Mouse (Mus musculus) spleen, postnatal 4 days (tissue): Measurements from ENCODE around the gene Gigyf1.

Source experiments
- DNase-seq, 2 experiments: peaks; one replicate each; pipeline ENCODE4 v3.0.0; 2022; ENCODE audit warnings: low spot score in 2 of 2

Gene Gigyf1

DNA sequence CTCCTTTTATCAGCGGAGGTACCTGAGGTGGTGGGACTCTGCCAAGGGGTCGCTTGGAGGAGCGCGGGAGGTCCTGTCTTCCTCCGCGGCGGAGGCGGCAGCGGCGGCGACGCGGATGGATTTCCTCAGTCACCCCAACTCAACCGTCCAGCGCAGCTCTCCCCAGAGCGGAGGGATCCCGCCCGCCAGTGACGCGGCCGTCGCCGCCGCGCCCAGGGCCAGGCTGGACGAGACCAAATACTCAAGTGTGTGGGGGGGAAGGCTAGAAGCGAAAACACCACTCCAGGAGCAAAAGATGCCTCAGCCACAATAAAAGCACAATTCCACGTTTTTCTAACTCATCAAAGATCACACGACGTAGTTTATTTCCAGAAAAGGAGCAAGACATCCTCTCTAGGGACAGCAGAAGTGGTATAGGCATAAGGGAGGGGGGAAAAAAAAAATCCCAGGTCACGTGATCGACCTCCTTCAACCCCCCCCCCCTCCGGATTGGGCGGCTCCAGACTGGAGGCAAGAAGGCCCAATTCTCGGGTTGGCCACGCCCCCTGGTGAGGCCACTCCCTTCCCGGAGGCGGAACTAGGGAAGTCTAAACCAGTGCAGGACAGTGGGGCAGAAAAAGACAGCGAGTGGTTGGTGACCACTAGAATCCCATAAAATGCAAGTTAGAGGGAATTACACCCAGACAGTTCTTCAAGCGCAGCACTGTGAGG is 14.9 kb downstream of the Gigyf1 start, which contains the start of the genes Epo and Gnb2:
TSS of gene Epo (minus strand) at position 126 of the 711 bp plus-strand sequence.
TSS of gene Gnb2 (minus strand) at position 394 of the 711 bp plus-strand sequence.
- peak; percentile 99 for DNase-seq

DNA sequence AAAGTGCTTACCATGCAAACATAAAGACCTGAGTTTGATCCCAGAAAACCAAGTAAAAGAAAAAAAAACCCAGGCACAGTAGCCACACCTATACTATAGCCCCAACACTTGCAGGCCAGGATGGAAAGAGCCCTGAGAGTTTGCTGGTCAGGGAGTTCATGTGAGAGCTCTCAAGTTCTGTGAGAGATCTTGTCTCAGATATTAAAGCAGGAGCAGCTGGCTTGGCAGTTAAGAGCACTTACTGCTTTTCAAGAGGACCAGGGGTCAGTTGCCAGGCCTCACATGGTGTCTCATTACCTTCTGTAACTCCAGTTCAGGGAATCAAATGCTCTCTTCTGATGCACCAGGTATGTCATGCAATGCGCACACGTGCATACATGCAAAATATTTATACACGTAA is 16.4 kb downstream of the Gigyf1 start:
- no peak for DNase-seq

DNA sequence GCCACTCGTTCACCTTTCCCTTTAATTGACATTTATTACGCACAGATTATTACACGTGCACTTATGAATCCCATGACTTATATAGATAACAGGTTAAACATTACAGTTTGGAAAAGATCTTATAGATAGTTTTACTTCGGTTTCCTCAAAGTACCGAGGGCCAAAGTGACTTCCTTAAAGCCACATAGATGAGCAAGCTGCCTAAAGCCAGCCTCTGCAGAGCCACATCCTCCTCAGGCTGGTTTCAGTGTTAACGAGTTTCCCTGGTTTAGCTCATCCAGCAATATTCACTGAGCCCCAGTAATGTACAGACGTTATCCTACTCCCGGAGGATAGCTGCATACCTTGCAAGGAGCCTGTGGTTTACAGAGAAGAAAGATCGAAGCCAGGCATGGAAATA is 17.0 kb downstream of the Gigyf1 start:
- no peak for DNase-seq

DNA sequence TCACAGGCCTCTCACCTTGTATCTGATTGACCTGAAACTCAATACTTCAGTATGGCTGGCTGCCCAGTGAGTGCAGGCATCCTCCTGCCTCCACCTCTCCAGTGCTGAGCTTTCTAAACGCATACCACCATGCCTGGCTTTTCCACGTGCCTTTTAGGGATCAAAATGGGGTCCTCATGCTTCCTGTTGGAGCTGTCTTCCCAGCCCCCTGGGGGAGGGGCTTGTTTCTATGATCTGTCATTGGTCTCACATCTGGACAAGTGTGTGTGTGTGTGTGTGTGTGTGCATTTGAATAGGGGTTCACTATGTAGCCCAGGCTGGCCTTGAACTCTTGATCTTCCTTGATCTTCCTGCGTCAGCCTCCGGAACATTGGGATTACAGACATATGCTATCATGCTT is 19.1 kb downstream of the Gigyf1 start:
- DNase-seq, result no peak

DNA sequence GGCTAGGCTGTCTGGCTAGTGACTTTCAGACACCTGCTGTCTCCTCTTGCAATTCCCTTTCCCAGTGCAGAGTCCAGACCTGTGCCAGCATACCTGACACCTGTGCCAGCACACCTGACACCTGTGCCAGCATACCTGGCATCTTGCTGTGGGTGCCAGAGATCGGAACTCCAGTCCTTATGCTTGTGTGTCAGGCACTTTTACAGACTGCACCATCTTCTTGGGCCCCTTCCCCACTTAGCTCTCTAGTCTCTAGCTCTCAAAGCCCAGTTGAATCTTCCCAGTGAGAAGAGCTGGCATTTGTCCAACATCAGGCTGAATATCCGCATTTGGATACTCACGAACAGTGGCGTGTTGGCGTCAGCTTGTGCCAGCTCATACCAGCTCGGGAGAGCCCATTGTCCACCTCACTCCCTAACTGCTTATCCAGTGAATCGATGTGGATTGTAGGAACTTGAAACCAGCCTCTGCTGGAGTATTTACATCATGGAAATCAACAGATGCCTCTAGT is 21.0 kb downstream of the Gigyf1 start:
- DNase-seq, result no peak

DNA sequence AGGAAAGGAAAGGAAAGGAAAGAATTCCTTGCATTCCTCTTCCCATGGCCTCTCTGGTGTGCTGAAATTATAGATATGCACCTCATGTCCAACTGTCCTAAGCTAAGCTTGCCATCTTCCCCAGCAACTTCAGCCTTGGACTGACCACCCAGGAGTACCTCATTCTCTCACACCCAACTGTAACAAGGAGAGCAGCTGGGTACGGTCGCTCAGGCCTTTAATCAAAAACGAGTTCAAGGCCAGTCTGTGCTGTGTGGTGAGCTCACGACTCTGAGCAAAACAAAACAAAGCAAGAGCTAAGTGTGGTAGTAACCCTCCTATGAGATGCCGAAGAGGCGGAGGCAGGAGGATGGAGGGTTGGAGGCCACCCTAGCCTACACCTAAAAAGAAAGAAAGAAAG is 22.6 kb downstream of the Gigyf1 start:
- DNase-seq, result no peak

DNA sequence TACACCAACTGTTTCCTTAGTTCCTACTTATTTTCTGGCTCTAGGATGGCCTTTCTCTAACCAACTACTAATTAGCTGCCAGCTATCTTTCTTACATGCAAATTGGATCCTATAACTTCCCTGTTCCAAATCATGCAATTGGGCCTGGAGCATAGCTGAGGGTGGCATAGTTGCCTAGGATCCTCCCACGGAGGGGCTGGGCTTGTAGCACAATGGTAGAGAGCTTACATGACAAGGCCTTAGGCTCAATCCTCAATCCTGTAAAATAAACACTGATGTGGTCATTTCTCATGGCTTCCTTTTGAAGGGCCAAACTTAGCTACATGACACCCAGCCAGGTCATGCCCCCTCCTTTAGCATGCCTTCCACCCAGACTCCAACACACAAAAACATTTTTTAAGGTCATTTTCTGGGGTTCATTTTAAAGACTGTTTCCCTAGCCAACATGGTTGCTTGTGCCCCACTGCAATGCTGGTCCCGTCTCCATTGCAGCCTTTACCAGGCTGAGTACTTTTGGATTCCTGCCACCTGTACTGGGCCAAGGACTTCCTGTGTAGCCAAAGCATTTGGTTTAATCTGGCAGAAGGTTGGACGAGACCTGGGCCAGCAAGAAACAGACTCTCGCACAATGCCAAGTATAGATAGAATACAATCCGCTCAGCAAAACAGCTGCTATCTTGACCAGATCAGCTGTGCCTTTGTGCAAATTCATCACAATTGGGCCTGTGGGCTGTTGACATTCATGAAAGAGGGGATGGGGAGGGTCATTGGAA is 23.6 kb downstream of the Gigyf1 start:
- DNase-seq, result no peak

DNA sequence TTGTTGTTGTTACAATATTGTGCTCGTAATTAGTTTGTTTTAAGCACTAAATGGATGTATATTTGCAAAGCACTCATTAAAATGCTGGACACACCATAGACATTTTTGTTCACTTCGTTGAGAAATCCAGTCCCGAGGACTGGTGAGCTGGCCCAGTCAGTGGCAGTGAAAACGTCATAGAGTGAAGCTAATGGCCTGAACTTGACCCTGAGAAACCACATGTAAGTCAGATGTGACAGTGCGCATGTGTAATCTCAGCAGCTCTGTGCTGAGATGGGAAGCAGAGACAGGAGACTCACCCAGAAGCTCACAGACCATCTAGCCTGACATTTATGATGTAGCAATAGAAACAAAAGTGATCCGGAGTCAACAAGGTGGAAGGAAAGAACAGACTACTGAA is 26.6 kb downstream of the Gigyf1 start:
- DNase-seq, result no peak

DNA sequence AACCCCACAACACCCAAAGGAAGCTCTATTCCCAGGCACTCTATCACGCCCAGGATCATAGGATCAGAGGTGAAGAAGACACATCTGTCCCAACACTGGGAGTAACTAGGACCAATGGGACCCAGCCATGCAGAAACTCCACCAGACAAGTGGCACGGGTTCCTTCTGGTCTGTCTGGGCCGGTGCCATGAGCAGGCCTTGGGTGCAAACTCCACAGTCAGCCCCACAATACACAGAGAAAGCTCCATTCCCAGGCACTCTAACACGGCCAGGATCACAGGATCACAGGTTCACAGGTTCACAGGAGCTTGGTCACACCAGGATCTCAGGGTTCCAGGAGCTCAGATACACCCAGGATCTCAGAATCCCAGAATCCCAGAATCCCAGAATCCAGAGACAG is 27.2 kb downstream of the Gigyf1 start:
- DNase-seq, result no peak

DNA sequence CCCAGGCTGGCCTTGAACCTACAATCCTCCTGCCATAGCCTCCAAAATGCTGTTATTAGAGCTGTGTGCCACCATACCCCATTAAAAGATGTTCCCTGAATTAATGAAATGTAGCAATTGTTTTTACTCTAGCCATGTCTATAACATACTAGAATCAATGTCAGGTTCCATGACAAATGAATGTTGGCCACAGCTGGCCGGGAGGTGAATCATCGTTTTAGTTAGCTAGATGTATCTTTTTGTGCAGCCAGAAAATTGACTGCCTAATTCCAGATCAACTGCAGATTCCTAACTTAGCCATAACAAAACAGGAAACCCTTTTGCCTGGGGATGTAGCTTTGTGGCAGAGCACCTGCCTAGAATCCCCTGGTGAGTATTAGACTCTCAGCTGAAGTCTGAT is 31.5 kb downstream of the Gigyf1 start:
- DNase-seq, result no peak

DNA sequence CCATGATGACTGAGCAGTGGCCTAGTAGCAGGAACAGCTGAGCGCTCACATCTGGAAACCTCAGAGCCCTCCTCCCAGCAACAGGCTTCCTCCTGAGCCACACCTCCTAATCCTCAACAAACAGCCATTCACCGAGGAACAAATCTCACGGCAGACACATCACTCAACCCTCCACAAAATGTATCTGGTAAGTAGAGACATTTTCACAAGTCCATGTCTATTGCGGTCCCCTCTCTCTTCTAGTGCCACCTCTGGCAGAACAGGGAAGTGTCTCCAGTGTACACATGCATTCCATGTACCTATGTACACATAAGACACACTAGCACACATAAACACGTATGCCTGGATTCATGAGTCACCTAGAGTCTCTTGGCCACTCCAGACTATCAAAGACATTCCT is 32.8 kb downstream of the Gigyf1 start:
- DNase-seq, result no peak

DNA sequence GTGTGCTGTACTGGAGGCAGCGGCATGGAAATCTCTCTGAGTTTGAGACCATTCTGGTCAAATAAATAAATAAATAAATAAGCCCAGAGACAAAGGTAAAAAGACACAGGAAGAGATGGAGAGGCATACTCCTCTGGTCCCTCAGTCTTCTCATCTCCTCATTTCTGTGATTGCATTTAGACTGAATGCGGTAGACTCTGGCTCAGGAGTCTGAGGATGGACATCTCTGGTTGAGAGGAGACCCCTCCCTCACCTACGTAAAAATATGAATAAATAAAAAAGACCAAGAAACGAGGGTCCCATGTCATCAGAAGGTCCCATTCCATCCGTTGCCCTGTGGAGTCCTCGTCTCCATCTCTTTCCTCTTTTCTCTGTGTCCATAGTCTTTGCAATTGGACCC is 34.7 kb downstream of the Gigyf1 start:
- DNase-seq, result no peak

DNA sequence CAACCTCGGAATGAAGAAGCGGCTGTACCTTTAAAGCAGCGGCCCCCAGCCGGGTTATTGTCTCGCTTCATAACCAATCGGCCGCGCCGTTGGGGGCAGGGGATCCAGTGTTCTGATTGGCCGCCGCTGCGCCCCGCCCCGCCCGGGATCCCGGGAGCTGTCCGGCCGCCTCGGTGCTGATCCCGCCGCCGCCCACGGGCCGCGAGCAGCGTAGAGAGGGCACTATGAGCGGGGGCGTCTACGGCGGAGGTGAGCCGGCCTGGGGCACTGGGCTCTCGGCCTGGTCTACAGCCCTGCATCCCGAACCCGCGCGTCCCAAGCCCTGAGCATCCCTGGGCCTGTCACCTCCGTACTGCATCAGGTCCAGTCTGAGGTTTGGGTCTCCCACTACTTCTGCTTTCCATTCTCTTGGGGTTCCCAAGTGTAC is 35.1 kb downstream of the Gigyf1 start, which contains the start of gene Actl6b:
TSS of gene Actl6b (plus strand) at position 107 of the 427 bp plus-strand sequence.
- DNase-seq, result peak; percentile 62 to 88

DNA sequence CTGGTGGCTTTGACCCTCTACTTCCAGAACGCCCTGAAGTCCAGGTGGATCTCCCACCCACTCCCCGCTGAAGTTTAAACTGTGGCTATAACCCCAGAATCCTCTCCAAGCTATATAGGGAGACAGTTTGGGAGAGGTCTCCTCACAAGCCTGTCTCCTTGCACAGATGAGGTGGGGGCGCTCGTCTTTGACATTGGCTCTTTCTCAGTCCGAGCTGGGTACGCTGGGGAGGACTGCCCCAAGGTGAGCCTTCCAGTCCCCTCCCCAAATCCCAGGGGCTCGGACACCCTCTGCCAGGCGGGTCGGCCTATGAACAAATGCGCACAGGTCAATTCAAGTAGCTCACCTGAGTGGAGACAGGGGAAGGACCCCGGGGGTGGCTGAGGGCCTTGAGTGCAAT is 35.5 kb downstream of the Gigyf1 start:
- no peak for DNase-seq

DNA sequence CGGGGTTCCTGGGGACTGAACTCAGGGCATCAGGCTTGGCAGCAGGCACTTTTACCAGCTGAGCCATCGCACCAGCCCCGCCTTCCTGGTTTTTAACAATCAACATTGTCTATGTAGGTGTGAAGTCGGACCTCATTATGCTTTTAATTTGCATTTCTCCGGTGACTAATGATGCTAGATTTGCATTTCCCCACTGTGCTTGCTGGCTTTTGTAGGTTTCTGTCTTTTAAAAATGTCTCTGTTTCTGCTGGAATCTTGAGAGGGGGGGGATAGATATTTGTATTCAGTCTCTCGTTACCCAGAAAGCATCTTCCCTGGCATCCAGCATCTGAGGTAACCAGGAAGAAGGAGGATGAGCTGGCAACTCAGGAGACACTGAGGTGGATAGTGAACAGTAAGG is 43.2 kb downstream of the Gigyf1 start:
- no peak for DNase-seq

DNA sequence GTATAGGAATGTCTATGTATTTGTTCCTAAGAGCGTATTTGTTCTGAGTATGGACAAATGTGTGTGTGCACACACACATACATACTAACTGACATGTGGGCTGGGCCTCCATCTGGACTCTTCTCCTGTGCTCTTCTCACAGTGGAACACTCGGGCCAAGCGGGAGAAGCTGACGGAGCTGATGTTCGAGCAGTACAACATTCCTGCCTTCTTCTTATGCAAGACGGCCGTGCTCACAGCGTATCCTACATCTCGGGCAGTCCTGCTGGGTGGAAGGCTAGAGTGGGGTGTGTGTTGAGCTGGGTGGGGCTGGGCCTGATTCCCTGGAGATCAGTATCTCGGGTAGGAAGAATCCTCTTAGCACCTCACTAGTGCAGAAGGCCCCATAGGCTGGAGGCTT is 44.6 kb downstream of the Gigyf1 start:
- DNase-seq, result no peak

DNA sequence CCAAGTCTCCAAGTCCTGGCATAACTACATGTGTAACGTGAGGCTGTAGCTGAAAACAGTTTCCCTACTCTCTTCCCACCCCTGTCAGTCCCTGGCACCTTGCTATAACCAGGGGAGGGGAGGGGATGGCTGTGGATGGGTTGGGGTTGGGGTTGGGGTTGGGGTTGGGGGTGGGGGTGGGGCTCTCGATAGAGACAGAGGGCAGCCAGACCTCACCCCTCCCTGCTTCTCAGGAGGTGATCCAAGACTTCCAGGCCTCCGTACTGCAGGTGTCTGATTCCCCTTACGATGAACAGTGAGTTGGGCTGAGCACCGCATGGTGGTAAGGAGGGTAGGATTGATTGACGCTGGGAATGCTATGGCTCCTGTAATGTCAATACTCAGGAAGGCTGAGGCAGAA is 47.4 kb downstream of the Gigyf1 start:
- no peak for DNase-seq

DNA sequence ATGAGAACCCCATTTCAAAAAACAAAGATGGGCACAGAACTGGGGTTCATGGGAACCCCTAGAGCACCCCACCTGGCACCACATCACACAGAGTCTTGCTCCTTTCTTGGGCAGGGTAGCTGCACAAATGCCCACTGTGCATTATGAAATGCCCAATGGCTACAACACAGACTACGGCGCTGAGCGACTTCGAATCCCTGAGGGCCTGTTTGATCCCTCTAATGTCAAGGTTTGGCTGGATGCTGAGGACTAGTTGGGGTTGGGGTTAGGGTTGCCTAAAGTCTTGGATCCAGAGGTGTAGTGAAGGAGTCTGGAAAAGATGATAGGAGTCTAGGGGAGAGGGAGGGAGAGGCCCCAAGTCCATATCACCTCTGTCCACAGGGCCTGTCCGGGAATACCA is 48.1 kb downstream of the Gigyf1 start:
- DNase-seq, result peak in 1 of 2 experiments; percentile 52

DNA sequence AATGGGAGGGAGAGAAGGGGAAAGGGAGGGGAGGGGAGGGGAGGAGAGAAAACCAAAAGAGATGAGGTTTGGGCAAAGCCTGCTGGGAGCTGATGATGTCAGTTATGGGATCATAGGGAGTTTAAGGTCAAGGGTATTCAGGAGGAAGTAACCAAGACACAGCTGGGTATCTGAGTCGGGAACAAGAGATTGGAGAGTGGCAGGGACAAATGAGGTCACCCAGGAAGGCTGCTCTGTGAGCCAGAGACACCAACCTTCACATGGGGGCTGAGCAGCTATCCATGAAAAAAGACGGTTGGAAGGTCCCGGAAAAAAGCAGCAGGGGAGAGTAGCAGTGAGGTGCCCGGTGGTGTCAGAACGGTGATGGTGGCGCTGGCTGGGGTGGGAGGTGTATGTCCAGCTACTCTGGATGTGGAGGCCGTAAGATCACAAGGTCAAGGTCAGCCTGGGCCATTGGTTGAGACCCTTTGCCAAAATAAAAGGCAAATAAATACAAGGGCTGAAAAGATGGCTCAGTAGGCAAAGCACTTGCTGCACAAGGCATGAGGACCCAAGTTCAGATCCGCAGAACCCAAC is 50.0 kb downstream of the Gigyf1 start:
- no peak for DNase-seq

DNA sequence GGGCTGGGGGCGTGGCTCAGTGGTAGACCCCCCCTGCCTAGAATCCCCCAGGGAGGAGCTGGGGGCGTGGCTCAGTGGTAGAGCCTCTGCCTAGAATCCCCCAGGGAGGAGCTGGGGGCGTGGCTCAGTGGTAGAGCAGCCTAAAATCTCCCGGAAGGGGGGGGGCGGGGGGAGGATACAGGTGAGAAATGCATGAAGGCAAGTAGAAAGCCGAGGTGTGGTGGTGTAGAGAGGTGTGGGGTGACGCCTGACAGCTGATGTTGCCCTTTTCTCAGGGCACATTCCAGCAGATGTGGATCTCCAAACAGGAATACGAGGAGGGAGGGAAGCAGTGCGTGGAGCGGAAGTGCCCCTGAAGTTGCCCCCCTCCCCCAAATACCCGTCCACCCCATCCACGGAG is 50.7 kb downstream of the Gigyf1 start:
- peak in 1 of 2 experiments; percentile 54 for DNase-seq

DNA sequence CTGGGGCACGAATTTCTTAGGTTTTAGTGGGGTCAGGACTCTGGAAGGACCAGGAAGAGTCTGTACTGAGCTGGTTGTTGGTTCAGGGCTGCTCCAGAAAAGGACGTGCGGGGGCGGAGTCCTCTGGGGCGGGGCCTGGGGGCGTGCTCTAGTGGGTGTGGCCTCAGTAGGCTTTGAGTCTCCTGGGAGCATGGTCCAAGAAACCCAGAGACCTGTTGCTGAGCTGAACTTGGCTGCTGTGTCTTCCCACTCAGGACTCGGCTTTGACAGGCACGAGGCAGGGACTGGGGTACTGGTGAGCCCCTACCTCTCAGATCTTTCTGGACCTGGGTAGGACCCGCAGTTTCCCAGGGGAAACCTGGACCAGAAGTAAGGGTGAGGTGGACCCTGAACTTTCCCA is 51.3 kb downstream of the Gigyf1 start, which contains the start of gene Tfr2:
TSS of gene Tfr2 (plus strand) at position 176 of the 400 bp plus-strand sequence.
- DNase-seq, result peak; percentile 87 to 90

DNA sequence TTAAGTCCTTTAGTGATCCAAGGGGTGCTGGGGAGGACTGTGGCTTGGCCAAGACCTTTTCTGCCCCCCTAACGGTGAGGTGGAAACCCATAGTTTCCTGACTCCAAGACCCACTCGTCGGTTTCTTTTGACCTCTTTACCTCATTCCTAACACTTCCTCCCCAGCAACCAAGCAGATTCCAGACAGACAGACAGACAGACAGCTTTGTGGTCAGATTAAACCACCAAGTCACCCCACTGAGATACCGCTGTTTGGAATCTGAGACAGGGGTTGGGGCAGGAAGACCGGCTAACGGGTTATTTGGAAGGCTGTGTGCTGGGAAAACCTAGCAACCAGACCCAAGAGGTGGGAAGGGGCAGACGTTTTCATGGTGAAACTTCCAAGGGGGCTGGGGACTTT is 51.8 kb downstream of the Gigyf1 start:
- no peak for DNase-seq
